Comparison of ENCODE assay signal across 27 mouse cellular contexts in genomic region chr6:141448886-141449285, GRCm38 (mm10).
DNase-seq lines count a peak whose midpoint lies in the region; ATAC-seq and TF ChIP-seq lines count a peak whose summit lies in the region.
"Had no signal": no experiment of that assay in that cellular context is flagged by ENCODE, and none has a peak within 500 bp of the region (broad histone marks: within the 10 kb centered on the region; RNA-seq: fewer than 3 reads in every experiment).

No protein-coding gene starts in this region.

- H3K9me3 ChIP-seq in kidney, embryonic 15.5 days (replicated peaks), result no peaks in the 10 kb centered on the region; the same call in 1 of the 2 replicates
- no peaks in the 10 kb centered on the region for H3K9me3 ChIP-seq in stomach, embryonic 16.5 days (replicated peaks; ENCODE audit: control insufficient read depth, low read length)
- H3K9me3 ChIP-seq: embryonic facial prominence, embryonic 13.5 days; heart, embryonic 13.5 days; hindbrain, embryonic 15.5 days; liver, embryonic 13.5 days; lung, embryonic 15.5 days had no signal

- TF ChIP-seq CTCF in Patski (IDR thresholded peaks at IDR 0.05), result no peak

- H3K4me1 ChIP-seq in kidney, embryonic 15.5 days, result peaks cover 3% of the 10 kb centered on the region; the same call in 1 of the 2 replicates
- no peaks in the 10 kb centered on the region; the same call in 1 of the 2 replicates for H3K4me1 ChIP-seq in stomach, embryonic 16.5 days (ENCODE audit: control insufficient read depth, insufficient read depth, low read length)
- H3K4me1 ChIP-seq: embryonic facial prominence, embryonic 13.5 days; forebrain, embryonic 13.5 days; hindbrain, embryonic 15.5 days; liver, embryonic 13.5 days; lung, embryonic 15.5 days; megakaryocyte, embryonic 14.5 days had no signal

- POLR2A ChIA-PET in Patski (lab: Charles Lee), result no interaction called here

- H3K27me3 ChIP-seq in kidney, embryonic 15.5 days, result no peaks in the 10 kb centered on the region
- H3K27me3 ChIP-seq in Patski, result no peaks in the 10 kb centered on the region
- H3K27me3 ChIP-seq in stomach, embryonic 16.5 days (ENCODE audit: control insufficient read depth, insufficient read depth, low read length), result no peaks in the 10 kb centered on the region
- H3K27me3 ChIP-seq: CH12.LX; embryonic facial prominence, embryonic 13.5 days; forebrain, embryonic 13.5 days; heart, embryonic 13.5 days; hindbrain, embryonic 15.5 days; liver, embryonic 13.5 days; lung, embryonic 15.5 days; megakaryocyte, embryonic 14.5 days had no signal

- WGBS in kidney, embryonic 15.5 days, result 60% methylated on average over 8 of the region's 8 CpGs
- WGBS in stomach, embryonic 16.5 days, result 53% methylated on average over 8 of the region's 8 CpGs

- H3K4me3 ChIP-seq in kidney, embryonic 15.5 days (replicated peaks), result no peak overlapping the region
- H3K4me3 ChIP-seq in stomach, embryonic 16.5 days (replicated peaks; ENCODE audit: low read length), result no peak overlapping the region
- H3K4me3 ChIP-seq: embryonic facial prominence, embryonic 13.5 days; forebrain, embryonic 13.5 days; heart, embryonic 13.5 days; hindbrain, embryonic 15.5 days; left cerebral cortex, adult 2 months; liver, embryonic 13.5 days; lung, embryonic 15.5 days; megakaryocyte, embryonic 14.5 days had no signal

- CTCF ChIA-PET in Patski (lab: Charles Lee), result no interaction called here

- intact Hi-C loops in heart, postnatal 14 days (cut with DNase I), result loop anchor here (2.0 to 10.0 kb wide), 4 partner anchors 67 to 527 kb away; no protein-coding TSS in a partner anchor

- peak; percentile 73 for DNase-seq in heart, adult 11 months
- DNase-seq in heart, postnatal 14 days, result no peak
- DNase-seq in kidney, adult 9 months, result no peak
- DNase-seq in Patski (ENCODE audit: low read depth, low spot score), result peak; percentile 15
- no peak for DNase-seq in spleen, postnatal 36 days (ENCODE audit: low spot score in 2 of 2)
- DNase-seq: adrenal gland, postnatal 10 days; B cell, adult 2 months; cerebellum, adult 18-20 months; cerebellum, postnatal 36 days; embryo, embryonic 11 days; kidney, adult 11 months; liver, embryonic 13.5 days; lung, postnatal 36 days; midbrain, embryonic 14.5 days; spleen, adult 18-20 months had no signal

- H3K27ac ChIP-seq in kidney, embryonic 15.5 days, result 0 out of 2 replicates have a peak overlapping the region, but pooled peaks have one; percentile 2
- peak overlapping the region; percentile 48; the same call in 1 of the 2 replicates for H3K27ac ChIP-seq in stomach, embryonic 16.5 days (ENCODE audit: low read length)
- H3K27ac ChIP-seq: embryonic facial prominence, embryonic 13.5 days; forebrain, embryonic 13.5 days; heart, embryonic 13.5 days; hindbrain, embryonic 15.5 days; kidney, postnatal 0 days; left cerebral cortex, adult 2 months; liver, embryonic 13.5 days; lung, embryonic 15.5 days had no signal

- H3K9ac ChIP-seq in kidney, embryonic 15.5 days, result no peak overlapping the region
- no peak overlapping the region for H3K9ac ChIP-seq in stomach, embryonic 16.5 days (ENCODE audit: low read length)
- H3K9ac ChIP-seq: embryonic facial prominence, embryonic 13.5 days; forebrain, embryonic 13.5 days; heart, embryonic 13.5 days; hindbrain, embryonic 15.5 days; liver, embryonic 13.5 days; lung, embryonic 15.5 days had no signal

- no peak overlapping the region for H3K4me2 ChIP-seq in kidney, embryonic 15.5 days
- H3K4me2 ChIP-seq in stomach, embryonic 16.5 days (ENCODE audit: low read depth, low read length), result no peak overlapping the region
- H3K4me2 ChIP-seq: embryonic facial prominence, embryonic 13.5 days; forebrain, embryonic 13.5 days; heart, embryonic 13.5 days; hindbrain, embryonic 15.5 days; liver, embryonic 13.5 days; lung, embryonic 15.5 days had no signal

- H3K36me3 ChIP-seq in kidney, embryonic 15.5 days, result no peaks in the 10 kb centered on the region
- H3K36me3 ChIP-seq in stomach, embryonic 16.5 days (ENCODE audit: control insufficient read depth, insufficient read depth, low read length), result no peaks in the 10 kb centered on the region
- H3K36me3 ChIP-seq: embryonic facial prominence, embryonic 13.5 days; G1E; hindbrain, embryonic 15.5 days; liver, embryonic 13.5 days; lung, embryonic 15.5 days had no signal

- in situ Hi-C loops in Patski (cut with MboI; ENCODE audit: low pct_unique_long_range_greater_than_20kb), result no loop called here

- ATAC-seq in kidney, embryonic 15.5 days (replicated peaks; ENCODE audit: low FRiP score), result no peak
- ATAC-seq in Patski, result peak; percentile 47
- no peak for ATAC-seq in stomach, embryonic 16.5 days (ENCODE audit: insufficient read depth, low FRiP score)
- ATAC-seq: forebrain, embryonic 13.5 days had no signal

Comparison
In these comparisons a context has a peak if more than half of its experiments do, and no peak if none do; other contexts are left out.
1. DNase-seq: peak in heart, adult 11 months (single experiment) and Patski (single experiment); none in heart, postnatal 14 days (0 of 2), kidney, adult 9 months (single experiment) and spleen, postnatal 36 days (0 of 2).